Mouse (Mus musculus): ENCODE measurements at regions not wholly inside any gene's neighbourhood (a gene's known extent, or its start where the extent isn't known, plus 50 kb on each side); places are given as distances from the start of the nearest gene placed in this dataset.

DNA sequence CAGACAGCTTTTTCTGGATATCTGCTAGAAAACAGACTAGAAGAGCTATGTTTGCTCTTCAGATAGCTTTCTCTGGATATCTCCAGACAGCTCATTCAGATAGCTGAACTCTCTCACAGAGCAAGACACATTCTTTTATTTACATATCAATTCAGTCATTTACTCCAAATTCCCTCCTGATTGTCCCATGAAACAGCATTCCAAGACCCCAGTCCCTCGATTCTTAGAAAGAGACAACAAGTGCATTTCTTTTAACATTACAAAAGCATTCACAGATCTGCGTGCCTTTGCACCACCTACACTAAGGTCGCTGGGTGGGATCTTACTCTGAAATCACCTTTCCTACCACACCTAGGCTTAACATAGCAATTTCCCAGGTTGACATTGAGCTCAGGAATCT lies 1039.5 kb upstream of the Ddx18 start:
- TF ChIP-seq CTCF (IDR thresholded peaks at IDR 0.05; ENCODE audit: extremely low read depth, insufficient read depth, low read length) = no peak
- no peak for TF ChIP-seq POLR2A (IDR thresholded peaks at IDR 0.05; ENCODE audit: extremely low read depth, insufficient read depth, low read length)
- H3K27ac ChIP-seq (ENCODE audit: insufficient read depth, low read length) = no peak overlapping the region
- H3K4me1 ChIP-seq (ENCODE audit: control insufficient read depth, insufficient read depth, low read length) = no peaks in the 10 kb centered on the region
- H3K4me3 ChIP-seq (ENCODE audit: insufficient read depth, low read length) = no peak overlapping the region

DNA sequence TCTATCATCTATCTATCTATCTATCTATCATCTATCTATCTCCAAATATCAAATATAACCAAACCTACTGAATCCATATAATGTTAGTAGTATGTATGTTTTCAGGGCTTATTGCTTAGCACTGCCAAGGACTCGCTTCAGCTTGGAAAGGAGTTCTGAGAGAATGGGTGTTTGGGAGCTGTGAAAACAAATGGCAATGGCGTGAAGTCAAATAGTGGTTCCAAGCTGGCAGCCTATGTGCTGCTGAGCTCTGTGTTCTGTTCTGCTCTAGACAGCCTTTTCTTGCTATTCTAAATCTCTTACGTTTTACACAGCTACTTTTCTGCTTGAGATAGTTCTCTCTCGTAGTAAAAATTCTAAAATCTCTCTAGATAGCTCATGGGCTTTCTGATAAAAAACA lies 1008.2 kb upstream of the Ddx18 start:
- Histone ChIP-seq H3K4me3 (ENCODE audit: insufficient read depth, low read length) (no peak overlapping the region), H3K4me1 (ENCODE audit: control insufficient read depth, insufficient read depth, low read length) (no peaks in the 10 kb centered on the region), H3K27ac (ENCODE audit: insufficient read depth, low read length) (no peak overlapping the region)
- no peak for TF ChIP-seq POLR2A (IDR thresholded peaks at IDR 0.05; ENCODE audit: extremely low read depth, insufficient read depth, low read length)

DNA sequence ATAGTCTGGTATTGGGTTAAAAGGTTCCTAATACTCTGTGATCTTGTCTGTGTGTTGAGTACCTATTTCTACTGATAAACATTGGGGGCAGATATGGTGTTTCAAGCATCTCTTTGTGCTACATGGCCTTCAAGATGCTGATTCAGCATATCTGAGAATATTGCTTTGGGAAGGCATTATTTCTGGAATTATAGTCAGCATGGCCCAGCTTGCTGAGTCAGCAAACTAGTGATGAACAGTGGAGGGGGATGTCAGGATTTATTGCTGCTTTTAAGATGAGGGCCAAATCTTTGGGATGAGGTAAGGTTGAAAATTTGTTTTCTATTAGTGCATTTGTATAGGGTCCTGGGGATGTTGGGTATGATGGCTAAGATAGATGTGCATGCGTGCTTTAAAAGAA lies 983.8 kb upstream of the Ddx18 start:
- H3K4me3 ChIP-seq (ENCODE audit: insufficient read depth, low read length) = no peak overlapping the region
- no peak overlapping the region for H3K27ac ChIP-seq (ENCODE audit: insufficient read depth, low read length)
- no peak for TF ChIP-seq CTCF (IDR thresholded peaks at IDR 0.05; ENCODE audit: extremely low read depth, insufficient read depth, low read length)
- TF ChIP-seq POLR2A (IDR thresholded peaks at IDR 0.05; ENCODE audit: extremely low read depth, insufficient read depth, low read length) = no peak
- H3K4me1 ChIP-seq (ENCODE audit: control insufficient read depth, insufficient read depth, low read length) = no peaks in the 10 kb centered on the region

DNA sequence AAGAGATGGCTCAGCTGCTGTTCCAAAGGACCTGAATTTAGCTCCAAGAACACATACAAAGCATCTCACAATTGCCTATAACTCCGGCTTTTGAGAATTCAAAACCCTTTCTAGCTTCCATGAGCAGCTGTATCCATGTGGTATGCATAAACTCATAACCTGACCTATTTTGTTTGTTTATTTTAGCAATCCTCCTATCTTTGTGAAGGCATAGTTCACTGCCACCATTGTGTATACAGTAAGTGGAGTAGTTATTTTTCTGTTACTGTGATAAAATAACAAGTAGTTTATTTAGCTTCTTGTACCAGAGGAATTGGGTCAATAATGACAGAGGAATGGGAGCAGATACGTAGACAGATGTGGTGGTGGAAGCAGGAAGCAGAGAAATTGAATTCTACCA lies 941.8 kb upstream of the Ddx18 start:
- Histone ChIP-seq H3K27ac (ENCODE audit: insufficient read depth, low read length) (no peak overlapping the region), H3K4me1 (ENCODE audit: control insufficient read depth, insufficient read depth, low read length) (no peaks in the 10 kb centered on the region), H3K4me3 (ENCODE audit: insufficient read depth, low read length) (no peak overlapping the region)
- no peak for TF ChIP-seq CTCF (IDR thresholded peaks at IDR 0.05; ENCODE audit: extremely low read depth, insufficient read depth, low read length)
- TF ChIP-seq POLR2A (IDR thresholded peaks at IDR 0.05; ENCODE audit: extremely low read depth, insufficient read depth, low read length) = no peak

DNA sequence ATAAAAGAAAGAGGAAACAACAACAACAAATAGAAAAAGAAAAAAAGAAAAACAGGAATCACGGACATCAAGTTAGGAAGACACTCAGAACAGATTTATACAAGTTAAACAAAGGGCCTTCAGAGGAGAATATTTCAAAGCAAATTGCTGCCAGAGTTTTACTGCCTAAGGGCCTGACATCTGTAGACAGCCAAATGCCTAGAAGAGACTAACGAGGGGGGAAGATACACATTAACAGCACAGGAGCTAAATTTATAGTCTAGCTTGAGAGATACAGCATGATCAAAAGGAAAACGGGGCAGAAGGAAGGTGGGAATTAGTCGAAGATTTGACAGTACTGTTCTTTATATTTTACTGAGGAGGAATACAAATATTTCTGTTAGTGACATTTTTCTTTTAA lies 933.9 kb upstream of the Ddx18 start:
- no peak overlapping the region for H3K4me3 ChIP-seq (ENCODE audit: insufficient read depth, low read length)
- no peaks in the 10 kb centered on the region for H3K4me1 ChIP-seq (ENCODE audit: control insufficient read depth, insufficient read depth, low read length)
- TF ChIP-seq POLR2A (IDR thresholded peaks at IDR 0.05; ENCODE audit: extremely low read depth, insufficient read depth, low read length) = no peak
- TF ChIP-seq CTCF (IDR thresholded peaks at IDR 0.05; ENCODE audit: extremely low read depth, insufficient read depth, low read length) = no peak
- H3K27ac ChIP-seq (ENCODE audit: insufficient read depth, low read length) = no peak overlapping the region

DNA sequence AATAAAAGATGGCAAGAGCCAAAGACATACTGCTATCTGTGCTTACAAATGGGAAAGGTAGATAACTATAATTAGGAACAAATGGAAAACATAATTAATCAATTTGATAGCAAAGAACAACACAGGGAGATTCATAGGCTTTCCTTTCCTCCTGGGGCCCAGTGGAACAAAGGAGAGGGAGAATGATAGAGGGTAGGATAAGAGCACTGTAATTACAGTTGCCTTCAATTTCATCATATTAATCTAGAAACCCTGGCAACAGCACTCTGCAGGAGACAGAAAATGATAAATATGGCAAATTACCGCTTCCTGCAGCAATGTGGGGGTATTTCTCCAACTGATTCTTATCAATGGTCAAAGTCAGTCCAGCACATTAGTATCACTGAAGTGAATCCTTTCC lies 910.2 kb upstream of the Ddx18 start:
- H3K4me1 ChIP-seq (ENCODE audit: control insufficient read depth, insufficient read depth, low read length) = no peaks in the 10 kb centered on the region
- H3K27ac ChIP-seq (ENCODE audit: insufficient read depth, low read length) = no peak overlapping the region
- TF ChIP-seq POLR2A (IDR thresholded peaks at IDR 0.05; ENCODE audit: extremely low read depth, insufficient read depth, low read length) (no peak), CTCF (IDR thresholded peaks at IDR 0.05; ENCODE audit: extremely low read depth, insufficient read depth, low read length) (no peak)
- H3K4me3 ChIP-seq (ENCODE audit: insufficient read depth, low read length) = no peak overlapping the region

DNA sequence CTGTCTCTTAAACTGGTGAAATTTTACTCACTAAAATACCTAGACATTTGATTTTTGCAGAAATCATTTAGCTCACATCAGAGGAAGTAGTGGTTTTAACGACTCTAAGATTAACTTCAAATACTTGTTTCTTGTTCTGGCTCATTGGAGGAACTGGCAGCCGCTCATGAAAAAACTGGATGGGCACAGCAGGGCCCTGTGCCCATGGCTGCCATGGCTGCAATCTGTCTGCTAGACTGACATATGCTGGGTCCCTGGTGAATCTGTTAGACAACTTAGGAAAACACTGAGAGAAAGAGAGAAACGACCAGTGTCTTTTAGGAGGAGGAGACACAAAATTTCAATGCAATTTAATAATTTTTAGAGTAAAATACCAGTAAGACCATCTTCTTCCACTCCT lies 896.1 kb upstream of the Ddx18 start:
- Histone ChIP-seq H3K4me1 (ENCODE audit: control insufficient read depth, insufficient read depth, low read length) (no peaks in the 10 kb centered on the region), H3K4me3 (ENCODE audit: insufficient read depth, low read length) (no peak overlapping the region), H3K27ac (ENCODE audit: insufficient read depth, low read length) (no peak overlapping the region)
- no peak for TF ChIP-seq POLR2A (IDR thresholded peaks at IDR 0.05; ENCODE audit: extremely low read depth, insufficient read depth, low read length)
- TF ChIP-seq CTCF (IDR thresholded peaks at IDR 0.05; ENCODE audit: extremely low read depth, insufficient read depth, low read length) = no peak

DNA sequence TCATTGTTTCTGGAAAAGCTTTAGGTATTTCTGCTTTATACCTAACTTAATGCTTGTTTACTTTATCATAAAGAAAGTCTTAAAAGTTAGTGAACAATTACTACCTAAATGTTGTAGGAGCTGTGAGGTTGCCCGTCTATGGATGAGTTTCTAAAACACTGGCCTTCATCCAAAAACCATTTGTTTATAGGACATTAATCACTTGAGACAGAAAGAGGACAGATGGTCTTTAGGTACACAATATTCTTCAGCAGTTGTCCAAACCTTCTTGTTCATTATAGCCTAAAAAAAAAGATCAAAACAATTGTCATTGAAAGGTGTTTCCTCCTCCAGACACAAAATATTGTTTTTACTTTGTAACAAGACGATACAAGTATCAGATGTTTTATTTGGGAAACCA lies 891.3 kb upstream of the Ddx18 start:
- Histone ChIP-seq H3K4me3 (ENCODE audit: insufficient read depth, low read length) (no peak overlapping the region), H3K4me1 (ENCODE audit: control insufficient read depth, insufficient read depth, low read length) (no peaks in the 10 kb centered on the region), H3K27ac (ENCODE audit: insufficient read depth, low read length) (no peak overlapping the region)
- TF ChIP-seq POLR2A (IDR thresholded peaks at IDR 0.05; ENCODE audit: extremely low read depth, insufficient read depth, low read length) (no peak), CTCF (IDR thresholded peaks at IDR 0.05; ENCODE audit: extremely low read depth, insufficient read depth, low read length) (no peak)

DNA sequence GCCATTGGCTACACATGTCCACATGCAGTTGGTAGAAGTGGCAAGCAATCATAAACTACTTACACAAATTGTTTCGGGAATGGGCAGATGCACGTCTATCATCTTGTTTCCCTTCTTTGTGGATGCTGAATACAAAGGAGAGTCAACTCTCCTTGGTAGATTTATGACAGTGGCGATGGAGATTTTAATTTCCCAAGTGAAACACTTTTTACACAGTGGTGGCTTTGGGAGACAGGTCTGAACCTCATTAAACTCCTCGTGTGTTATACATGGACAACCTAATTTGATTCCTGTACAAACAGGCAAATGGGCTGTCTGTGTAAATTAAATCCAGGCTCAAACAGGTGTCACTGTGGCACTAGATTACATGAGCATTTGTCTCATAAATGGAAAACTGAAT lies 887.1 kb upstream of the Ddx18 start:
- no peaks in the 10 kb centered on the region for H3K4me1 ChIP-seq (ENCODE audit: control insufficient read depth, insufficient read depth, low read length)
- H3K27ac ChIP-seq (ENCODE audit: insufficient read depth, low read length) = no peak overlapping the region
- no peak overlapping the region for H3K4me3 ChIP-seq (ENCODE audit: insufficient read depth, low read length)
- TF ChIP-seq CTCF (IDR thresholded peaks at IDR 0.05; ENCODE audit: extremely low read depth, insufficient read depth, low read length) (no peak), POLR2A (IDR thresholded peaks at IDR 0.05; ENCODE audit: extremely low read depth, insufficient read depth, low read length) (no peak)

DNA sequence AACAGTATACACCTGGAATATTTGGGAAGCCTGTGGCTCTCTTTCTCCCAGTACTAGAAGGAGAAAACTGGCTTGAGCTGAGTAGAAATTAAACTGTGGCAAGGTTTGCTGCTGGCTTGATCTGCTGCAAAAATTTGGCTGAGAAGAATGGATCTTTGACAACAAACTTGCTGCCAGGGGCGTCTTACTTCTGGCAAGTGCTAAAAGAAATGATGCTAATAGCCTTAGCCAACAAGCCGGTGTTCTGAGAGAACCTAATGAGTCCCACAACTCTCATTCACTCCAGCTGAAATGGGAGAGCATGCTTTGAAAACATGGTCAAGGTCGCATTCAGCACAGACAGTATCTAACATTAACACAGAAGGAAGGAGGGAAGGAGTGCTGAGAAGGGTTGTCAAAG lies 885.8 kb upstream of the Ddx18 start:
- Histone ChIP-seq H3K4me1 (ENCODE audit: control insufficient read depth, insufficient read depth, low read length) (no peaks in the 10 kb centered on the region), H3K4me3 (ENCODE audit: insufficient read depth, low read length) (no peak overlapping the region), H3K27ac (ENCODE audit: insufficient read depth, low read length) (no peak overlapping the region)
- TF ChIP-seq CTCF (IDR thresholded peaks at IDR 0.05; ENCODE audit: extremely low read depth, insufficient read depth, low read length) (no peak), POLR2A (IDR thresholded peaks at IDR 0.05; ENCODE audit: extremely low read depth, insufficient read depth, low read length) (no peak)

DNA sequence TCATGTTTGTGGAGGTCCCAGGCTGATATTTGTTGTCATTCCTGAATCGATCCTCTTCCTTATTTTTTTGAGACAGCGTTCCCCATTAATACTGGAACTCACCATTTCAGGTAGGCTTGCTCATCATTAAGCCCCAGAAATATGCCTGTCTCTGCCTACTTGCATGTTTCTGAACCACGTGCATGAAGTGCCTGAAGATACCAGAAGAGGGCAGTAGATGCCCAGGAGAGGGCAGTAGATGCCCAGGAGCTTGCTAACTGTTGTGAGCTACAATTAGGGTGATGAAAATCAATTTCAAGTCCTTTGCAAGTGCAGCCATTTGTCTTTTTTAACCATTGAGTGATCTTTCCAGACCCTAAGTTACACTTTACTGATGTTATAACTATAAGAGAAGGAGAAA lies 871.6 kb upstream of the Ddx18 start:
- no peak overlapping the region for H3K27ac ChIP-seq (ENCODE audit: insufficient read depth, low read length)
- H3K4me1 ChIP-seq (ENCODE audit: control insufficient read depth, insufficient read depth, low read length) = no peaks in the 10 kb centered on the region
- TF ChIP-seq POLR2A (IDR thresholded peaks at IDR 0.05; ENCODE audit: extremely low read depth, insufficient read depth, low read length) (no peak), CTCF (IDR thresholded peaks at IDR 0.05; ENCODE audit: extremely low read depth, insufficient read depth, low read length) (peak; percentile 43)

More for the DNA sequence above, 871.6 kb upstream of the Ddx18 start:
- no peak overlapping the region for H3K4me3 ChIP-seq (ENCODE audit: insufficient read depth, low read length)

All from cortical plate, adult 2 months (tissue).